Mouse (Mus musculus) CH12.LX (cell line): ENCODE measurements around the gene Cask. TPM values are rescaled to one million over a fixed set of nuclear protein-coding genes. Genes with fewer than 3 reads are reported as not detected.

ENCODE experiments used
- DNase-seq: peaks from one replicate; pipeline ENCODE4 v3.0.0-alpha.2; 2013; ENCODE audit errors: extremely low read depth
- H3K27ac ChIP-seq: 2 replicates; pipeline ENCODE4 v1.5.1; 2012; ENCODE audit warnings: low read depth, mild to moderate bottlenecking, control low read depth, moderate library complexity; ENCODE audit not compliant: insufficient read depth
- H3K27me3 ChIP-seq: replicated peaks from 2 replicates; pipeline ENCODE3; 2012; ENCODE audit warnings: inconsistent platforms
- H3K36me3 ChIP-seq, 2 experiments: replicated peaks in 1 of 2; 2 replicates each; pipeline versions ENCODE3 to v1.6.1; 2012; ENCODE audit warnings: inconsistent platforms in 1 of 2, low read length in 1 of 2, mild to moderate bottlenecking in 1 of 2, mixed read lengths in 1 of 2, moderate library complexity in 1 of 2; ENCODE audit not compliant: control insufficient read depth in 1 of 2, insufficient read depth in 1 of 2
- H3K4me1 ChIP-seq, 2 experiments: 2 replicates each; pipeline ENCODE4 v1.6.1; 2012; ENCODE audit warnings: inconsistent platforms in 1 of 2, moderate library complexity in 1 of 2; ENCODE audit not compliant: insufficient read depth in 2 of 2, control insufficient read depth in 1 of 2
- H3K4me2 ChIP-seq: 2 replicates; pipeline ENCODE4 v1.6.1; 2012; ENCODE audit warnings: low read depth, mild to moderate bottlenecking, control low read depth; ENCODE audit not compliant: poor library complexity, insufficient read depth, severe bottlenecking
- H3K4me3 ChIP-seq, 3 experiments: fragments of 150-350 bp in 1 of 3; sonication (generic) in 1 of 3; replicated peaks in 1 of 3; 2 replicates each; pipeline versions ENCODE3 to v1.5.1; 2011 to 2012; ENCODE audit warnings: low read depth in 2 of 3, low read length in 2 of 3, mild to moderate bottlenecking in 2 of 3, moderate library complexity in 2 of 3, control low read depth in 1 of 3, improper control_type of control experiment in 1 of 3, inconsistent platforms in 1 of 3, mixed read lengths in 1 of 3; ENCODE audit not compliant: poor library complexity in 1 of 3
- H3K79me2 ChIP-seq: replicated peaks from 2 replicates; pipeline ENCODE4 v1.6.1; 2012; ENCODE audit warnings: mild to moderate bottlenecking, moderate library complexity; ENCODE audit not compliant: control insufficient read depth, poor library complexity, insufficient read depth, severe bottlenecking; ENCODE audit errors: extremely low read depth
- H3K9ac ChIP-seq: 2 replicates; pipeline ENCODE4 v1.6.1; 2012; ENCODE audit warnings: low read depth, mild to moderate bottlenecking, control low read depth, moderate library complexity; ENCODE audit not compliant: insufficient read depth
- H3K9me3 ChIP-seq: replicated peaks from 2 replicates; pipeline ENCODE3; 2012; ENCODE audit warnings: low read length, inconsistent platforms, mixed read lengths
- BHLHE40 ChIP-seq: IDR thresholded peaks from 2 replicates; pipeline ENCODE4 v1.6.1; 2011; ENCODE audit warnings: mild to moderate bottlenecking, low read depth, low read length, improper control_type of control experiment
- CHD1 ChIP-seq: IDR thresholded peaks from 2 replicates; pipeline ENCODE4 v1.6.1; 2012; ENCODE audit warnings: low read depth, low read length, improper control_type of control experiment, inconsistent platforms
- E2F4 ChIP-seq: IDR thresholded peaks from 2 replicates; pipeline ENCODE4 v1.6.1; 2011; ENCODE audit warnings: low read depth, low read length, improper control_type of control experiment; ENCODE audit not compliant: insufficient replicate concordance
- EP300 ChIP-seq: IDR thresholded peaks from 2 replicates; pipeline ENCODE4 v1.6.1; 2011; ENCODE audit warnings: low read length, improper control_type of control experiment
- ETS1 ChIP-seq: conservative IDR thresholded peaks from 2 replicates; pipeline ENCODE4 v1.6.1; 2012; ENCODE audit warnings: low read depth, mild to moderate bottlenecking, inconsistent platforms, low read length, improper control_type of control experiment, moderate library complexity
- HCFC1 ChIP-seq: IDR thresholded peaks from 2 replicates; pipeline ENCODE4 v1.6.1; 2012; ENCODE audit warnings: low read depth, mild to moderate bottlenecking, inconsistent platforms, low read length, improper control_type of control experiment
- IRF4 ChIP-seq: IDR thresholded peaks from 2 replicates; pipeline ENCODE4 v1.6.1; 2014; ENCODE audit warnings: low read depth, mild to moderate bottlenecking, inconsistent platforms, low read length, improper control_type of control experiment
- JUND ChIP-seq: conservative IDR thresholded peaks from 2 replicates; pipeline ENCODE4 v1.6.1; 2011; ENCODE audit warnings: low read depth, low read length, improper control_type of control experiment
- KAT2A ChIP-seq: IDR thresholded peaks from 2 replicates; pipeline ENCODE4 v1.6.1; 2012; ENCODE audit warnings: low read length, improper control_type of control experiment, inconsistent platforms; ENCODE audit not compliant: insufficient replicate concordance
- MAX ChIP-seq: IDR thresholded peaks from 2 replicates; pipeline ENCODE4 v1.6.1; 2011; ENCODE audit warnings: low read length, improper control_type of control experiment
- MYC ChIP-seq: IDR thresholded peaks from 2 replicates; pipeline ENCODE4 v1.6.1; 2011; ENCODE audit warnings: low read depth, mild to moderate bottlenecking, improper control_type of control experiment, low read length
- NELFE ChIP-seq: IDR thresholded peaks from 2 replicates; pipeline ENCODE4 v1.6.1; 2011; ENCODE audit warnings: low read depth, low read length, improper control_type of control experiment
- NRF1 ChIP-seq: IDR thresholded peaks from 2 replicates; pipeline ENCODE4 v1.6.1; 2014; ENCODE audit warnings: low read depth, mild to moderate bottlenecking, inconsistent platforms, low read length, improper control_type of control experiment, moderate library complexity
- PAX5 ChIP-seq: IDR thresholded peaks from 2 replicates; pipeline ENCODE4 v1.6.1; 2012; ENCODE audit warnings: low read length, inconsistent platforms, mixed read lengths
- POLR2A ChIP-seq: IDR thresholded peaks from 2 replicates; pipeline ENCODE4 v1.6.1; 2011; ENCODE audit warnings: low read depth, mild to moderate bottlenecking, improper control_type of control experiment, low read length
- TBP ChIP-seq: conservative IDR thresholded peaks from 2 replicates; pipeline ENCODE4 v1.6.1; 2011; ENCODE audit warnings: low read depth, low read length, improper control_type of control experiment
- TCF12 ChIP-seq: IDR thresholded peaks from 2 replicates; pipeline ENCODE4 v1.6.1; 2014; ENCODE audit warnings: low read depth, mild to moderate bottlenecking, inconsistent platforms, low read length, improper control_type of control experiment
- USF2 ChIP-seq: conservative IDR thresholded peaks from 2 replicates; pipeline ENCODE4 v1.6.1; 2011; ENCODE audit warnings: low read depth, low read length, improper control_type of control experiment
- ZC3H11A ChIP-seq: IDR thresholded peaks from 2 replicates; pipeline ENCODE4 v1.6.1; 2012; ENCODE audit warnings: low read depth, mild to moderate bottlenecking, inconsistent platforms, low read length, improper control_type of control experiment
- ZMIZ1 ChIP-seq: IDR thresholded peaks from 2 replicates; pipeline ENCODE4 v1.6.1; 2012; ENCODE audit warnings: low read depth, mild to moderate bottlenecking, inconsistent platforms, low read length, improper control_type of control experiment
- dilution Hi-C: fragments of 300-500 bp; cut with MboI; formaldehyde crosslinking; loops from 2 replicates; pipeline ENCODE4 v1.14.3; 2020; ENCODE audit warnings: low sequenced_read_pairs; ENCODE audit not compliant: extremely low pct_unique_long_range_greater_than_20kb, extremely low pct_ligation_motif_present
- in situ Hi-C: fragments of 300-500 bp; cut with MboI; formaldehyde crosslinking; loops from 3 replicates; pipeline ENCODE4 v1.14.3; 2019; ENCODE audit warnings: low sequenced_read_pairs, low pct_ligation_motif_present, low pct_unique_long_range_greater_than_20kb, mixed read lengths
- polyA plus RNA-seq: library from polyadenylated mRNA; unstranded; fragments of >175 nt; gene quantifications from 2 replicates; pipeline ENCODE4 v1.2.1, GENCODE M21; 2012; ENCODE audit warnings: low read depth; ENCODE audit not compliant: insufficient read length
- total RNA-seq, 2 experiments: library from RNA; depleted of rRNA; stranded (reverse); fragments of 300-350 nt in 1 of 2; fragments of >200 nt in 1 of 2; gene quantifications; 2 replicates each; pipeline ENCODE4 v1.2.3; 2012 to 2014

Gene Cask
- total and polyA plus RNA-seq, 3 experiments: 0.40 to 5.0 (median 0.49) TPM

DNA sequence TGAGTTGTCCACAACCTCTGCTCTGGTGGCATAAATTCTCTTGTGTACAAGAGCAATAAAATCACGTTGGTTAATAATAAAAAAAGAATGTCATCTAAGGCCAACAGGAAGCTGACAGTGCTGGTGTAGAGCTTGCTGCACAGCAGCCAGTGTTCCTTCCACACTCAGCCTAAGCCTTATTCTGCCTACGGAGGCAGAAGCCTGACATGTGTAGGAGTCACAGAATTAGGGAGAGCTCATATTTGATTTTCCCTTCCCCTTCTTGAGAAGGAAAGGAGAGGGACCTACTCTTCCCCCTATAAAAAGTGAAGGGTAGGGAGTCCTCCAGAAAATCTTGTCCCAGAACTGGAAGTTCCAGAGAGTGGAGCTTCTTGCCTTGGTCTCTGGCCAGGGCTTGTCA is 276.9 kb downstream of the Cask start:
- Histone ChIP-seq H3K36me3 (no peaks in the 10 kb centered on the region), H3K4me1 (peaks cover 3 to 14% of the 10 kb centered on the region in 2 experiments; a peak in 2 of 4 replicates), H3K79me2 (no peaks in the 10 kb centered on the region), H3K27me3 (no peaks in the 10 kb centered on the region), H3K4me2 (no peak overlapping the region), H3K9me3 (no peaks in the 10 kb centered on the region), H3K27ac (no peak overlapping the region), H3K4me3 (no peak overlapping the region), H3K9ac (no peak overlapping the region)
- DNase-seq: no peak
- TF ChIP-seq JUND: no peak
- no peak for TF ChIP-seq E2F4
- in situ Hi-C loops: no loop called here
- dilution Hi-C loops: no loop called here

DNA sequence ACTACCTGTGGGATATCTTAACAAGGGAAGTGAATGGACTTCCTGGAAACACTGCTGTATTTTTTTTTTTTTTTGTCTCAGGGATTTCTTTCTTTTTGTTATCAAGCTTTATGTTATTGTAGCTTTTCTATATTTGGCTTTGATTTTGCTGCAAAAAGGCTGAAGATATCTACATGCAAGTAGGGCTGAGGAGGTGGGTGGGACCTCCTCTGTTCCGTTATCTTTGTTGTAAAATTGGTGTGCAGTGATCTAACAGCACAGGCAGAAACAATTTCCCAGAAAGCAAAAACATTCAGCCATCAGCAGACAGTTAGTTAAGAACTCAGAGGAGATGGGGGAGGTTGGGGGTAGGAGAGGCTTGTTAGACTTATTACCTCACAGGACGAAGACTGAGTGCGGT is 296.7 kb downstream of the Cask start:
- H3K27ac ChIP-seq: no peak overlapping the region
- H3K9me3 ChIP-seq: no peaks in the 10 kb centered on the region
- H3K4me3 ChIP-seq: no peak overlapping the region
- dilution Hi-C loops: no loop called here
- TF ChIP-seq POLR2A: no peak
- H3K9ac ChIP-seq: no peak overlapping the region
- no peak overlapping the region for H3K4me2 ChIP-seq
- no peaks in the 10 kb centered on the region for H3K79me2 ChIP-seq
- H3K4me1 ChIP-seq: peaks cover 0 to 14% of the 10 kb centered on the region in 2 experiments; a peak in 2 of 4 replicates
- no peaks in the 10 kb centered on the region for H3K27me3 ChIP-seq
- DNase-seq: no peak
- no peaks in the 10 kb centered on the region for H3K36me3 ChIP-seq
- in situ Hi-C loops: no loop called here

DNA sequence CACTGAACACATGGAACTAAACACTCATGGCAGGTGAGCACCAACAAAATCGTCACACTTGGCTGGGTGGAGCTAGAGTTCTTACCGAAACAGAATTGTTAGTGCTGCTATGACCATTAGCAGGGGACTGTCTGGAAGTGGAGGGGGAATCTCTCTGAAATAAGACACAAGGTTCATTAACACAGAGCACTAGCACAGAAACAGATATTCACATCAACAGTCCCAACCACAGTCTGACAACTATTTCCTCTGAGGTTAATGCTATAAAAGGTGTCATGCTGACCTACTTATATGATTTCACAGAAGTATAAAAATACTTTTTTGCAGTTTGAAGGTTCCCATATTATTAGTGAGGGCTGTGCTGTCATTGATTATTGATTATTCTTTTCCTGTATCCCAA is 298.9 kb downstream of the Cask start:
- no peak overlapping the region for H3K27ac ChIP-seq
- no peaks in the 10 kb centered on the region for H3K79me2 ChIP-seq
- in situ Hi-C loops (no loop called here), dilution Hi-C loops (no loop called here)
- no peak overlapping the region for H3K9ac ChIP-seq
- H3K4me1 ChIP-seq: peaks cover 0 to 14% of the 10 kb centered on the region in 2 experiments; a peak in 2 of 4 replicates
- no peaks in the 10 kb centered on the region for H3K36me3 ChIP-seq
- peak; percentile 13 for DNase-seq
- H3K4me3 ChIP-seq: no peak overlapping the region
- H3K27me3 ChIP-seq: no peaks in the 10 kb centered on the region
- H3K4me2 ChIP-seq: no peak overlapping the region
- no peaks in the 10 kb centered on the region for H3K9me3 ChIP-seq
- TF ChIP-seq ZMIZ1 (no peak), MYC (no peak), TBP (no peak), CHD1 (no peak), ZC3H11A (no peak), MAX (no peak), NELFE (no peak), NRF1 (no peak), ETS1 (no peak), POLR2A (no peak), IRF4 (no peak), USF2 (no peak), PAX5 (no peak), EP300 (no peak), KAT2A (no peak), E2F4 (no peak), BHLHE40 (no peak), TCF12 (no peak), HCFC1 (no peak)
